Mouse (Mus musculus) effector memory CD4-positive, alpha-beta T cell, adult 7 months (primary cell): ENCODE data around the gene Ilkap. TPM values are rescaled to one million over a fixed set of nuclear protein-coding genes. Genes with fewer than 3 reads are reported as not detected.

Experiments used
- polyA plus RNA-seq: library from polyadenylated mRNA; unstranded; fragments of 100-300 nt; shearing (Covaris generic); gene quantifications from one replicate; pipeline ENCODE4 v1.2.1, GENCODE M21; 2017

The Ilkap gene
- polyA plus RNA-seq, result 101 TPM

DNA sequence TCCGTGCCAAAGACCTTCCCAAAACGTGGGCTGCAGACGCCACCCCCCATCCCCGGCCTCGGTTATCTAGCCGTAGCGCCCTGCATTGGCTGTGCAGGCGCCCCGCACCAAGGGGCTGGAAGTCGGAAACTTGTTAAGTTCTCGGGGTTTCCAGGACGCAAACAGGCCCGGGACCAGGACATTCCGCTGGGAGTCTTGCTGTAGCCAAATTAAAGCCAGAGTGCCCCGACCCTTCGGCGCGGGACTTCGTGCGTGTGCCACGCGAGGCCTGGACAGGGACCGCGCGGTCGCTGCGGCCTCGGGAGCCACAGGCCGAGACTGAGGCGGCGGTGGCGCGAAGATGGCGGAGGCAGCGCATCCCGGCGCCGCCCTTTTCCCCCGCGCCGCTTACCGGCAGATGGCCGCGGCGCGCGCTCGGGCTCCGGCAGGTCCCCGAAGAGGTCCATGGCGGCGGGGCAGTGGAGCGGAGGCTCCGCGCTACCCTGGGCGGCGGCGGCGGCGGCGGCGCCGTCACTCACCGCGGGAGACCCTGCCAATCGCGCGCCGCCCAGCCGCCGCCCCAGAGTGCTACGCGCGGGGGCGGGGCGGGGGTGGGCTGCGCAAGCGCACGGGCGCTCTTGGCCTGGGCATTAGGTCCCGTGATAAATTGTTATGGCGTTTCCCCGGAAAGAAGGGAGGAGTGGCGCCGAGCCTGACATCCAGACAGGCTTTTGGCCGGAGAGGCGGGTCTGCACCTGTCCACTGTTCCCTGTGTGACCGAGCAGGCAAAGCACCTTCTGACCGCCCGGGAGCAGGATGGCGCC, at the start of gene Ilkap:
Gene Ilkap (minus strand): TSS at position 556 of the 803 bp plus-strand sequence.

DNA sequence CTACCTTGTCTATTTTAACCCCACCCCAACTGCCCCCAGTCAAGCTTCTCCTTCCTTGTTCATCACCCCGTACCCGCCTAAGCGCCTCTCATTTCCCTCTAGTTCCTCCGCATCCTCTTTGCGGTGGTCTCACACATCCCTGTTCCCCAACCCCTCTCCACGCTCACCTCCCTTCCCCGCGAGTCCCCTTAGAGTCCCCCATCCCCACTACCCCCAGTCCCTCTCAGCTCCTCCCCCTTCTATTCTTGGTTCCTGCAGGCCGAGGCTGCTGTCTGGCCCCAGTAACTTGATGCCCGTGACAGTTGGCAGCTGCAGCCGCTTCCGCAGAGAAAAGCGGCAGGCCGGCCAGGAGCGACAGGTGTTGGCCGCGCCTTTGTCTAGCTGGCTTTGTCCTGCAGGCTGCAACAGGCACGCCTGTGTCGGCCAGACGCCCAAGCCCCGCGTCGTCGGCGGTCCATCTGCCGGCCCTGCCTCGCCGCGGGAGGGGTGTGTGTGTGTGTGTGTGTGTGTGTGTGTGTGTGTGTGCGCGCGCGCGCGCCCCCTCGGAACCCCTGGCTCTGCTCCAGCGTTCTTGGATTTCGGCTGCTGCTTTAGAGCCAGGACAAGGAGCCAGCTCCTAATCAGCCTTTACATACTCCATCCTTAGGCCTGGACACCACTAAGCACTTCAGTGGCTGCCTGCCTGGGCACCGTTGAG, 15.4 kb upstream of the Ilkap start, which contains the start of gene Hes6:
Gene Hes6 (minus strand): TSS at position 141 of the 697 bp plus-strand sequence.

DNA sequence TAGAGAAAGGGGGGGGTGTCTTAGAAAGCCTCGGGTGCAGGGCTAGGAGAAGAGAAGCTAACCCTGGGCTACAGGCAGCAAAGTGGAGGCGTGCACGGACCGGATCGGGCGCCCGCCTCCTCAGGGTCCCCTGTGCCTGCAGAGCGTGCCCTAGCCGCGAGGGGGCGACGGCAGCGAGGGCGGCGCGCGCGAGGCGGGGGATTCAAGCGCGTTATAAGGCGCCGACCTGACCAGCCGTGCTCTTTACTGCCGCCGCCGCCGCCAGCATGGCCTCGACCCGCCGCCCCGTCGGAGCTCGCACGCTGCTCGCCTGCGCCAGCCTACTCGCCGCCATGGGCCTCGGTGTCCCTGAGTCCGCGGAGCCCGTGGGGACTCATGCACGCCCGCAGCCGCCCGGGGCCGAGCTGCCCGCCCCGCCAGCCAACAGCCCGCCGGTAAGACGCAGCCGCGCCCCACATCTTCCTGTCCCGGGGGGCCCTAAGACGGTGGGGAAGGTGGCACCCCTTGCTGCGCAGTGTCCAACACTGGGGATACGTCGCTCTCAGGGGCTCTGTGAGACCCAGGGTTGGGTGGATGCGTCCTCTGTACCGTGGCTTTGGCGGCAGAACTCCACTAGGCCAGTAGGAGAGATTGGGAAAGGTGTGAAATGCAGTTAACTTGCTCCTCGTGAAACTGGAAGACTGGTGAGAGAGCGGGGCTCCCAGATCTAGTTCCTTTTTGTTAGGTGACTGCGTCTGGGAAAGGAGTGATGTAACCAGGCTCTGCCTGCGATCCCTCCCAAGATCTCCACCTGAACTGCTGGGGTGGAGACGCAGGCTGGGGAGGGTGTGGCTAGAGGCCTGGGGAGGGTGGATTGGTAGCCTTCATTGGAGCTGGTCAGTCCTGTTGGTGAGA, 32.2 kb downstream of the Ilkap start, which contains the start of gene Erfe:
Gene Erfe (plus strand): TSS at position 216 of the 894 bp plus-strand sequence.

DNA sequence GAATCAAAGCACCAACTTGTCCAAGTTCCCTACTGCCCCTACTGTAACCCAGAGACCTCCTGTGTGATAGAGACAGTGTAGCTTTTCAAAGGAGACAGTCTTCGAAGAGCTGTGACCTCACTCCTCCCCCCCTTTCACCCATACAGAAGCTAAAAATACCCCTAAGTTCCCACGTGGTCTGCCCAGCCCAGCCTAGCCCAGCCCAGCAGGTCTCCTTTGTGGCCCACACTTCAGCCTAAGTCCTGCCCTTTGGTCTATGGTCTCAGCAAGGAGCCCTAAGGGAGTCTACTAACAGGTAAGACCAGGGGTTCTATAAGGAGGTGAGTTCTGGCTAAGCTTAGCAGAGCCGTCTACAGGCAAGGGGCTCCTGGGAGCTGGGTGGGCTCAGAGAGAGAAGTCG, 47.8 kb downstream of the Ilkap start, which contains the start of gene Klhl30:
Gene Klhl30 (plus strand): TSS at position 176 of the 400 bp plus-strand sequence.

Other genes with a start within 250 kb of the Ilkap start
- gene Ramp1, start 219.0 kb downstream of the Ilkap start, polyA plus RNA-seq, result 1.2 TPM
- gene Ube2f, start 148.5 kb downstream of the Ilkap start, polyA plus RNA-seq, result 50.3 TPM
- gene Scly, start 100.5 kb downstream of the Ilkap start, polyA plus RNA-seq, result 16.6 TPM
- 0.23 TPM for gene Espnl, start 76.7 kb downstream of the Ilkap start, polyA plus RNA-seq
- 0.28 TPM for gene Klhl30, start 47.8 kb downstream of the Ilkap start, polyA plus RNA-seq
- not detected for gene Erfe, start 32.4 kb downstream of the Ilkap start, polyA plus RNA-seq
- gene Hes6, start 15.2 kb upstream of the Ilkap start, polyA plus RNA-seq, result 17.5 TPM
- gene Per2, start 60.5 kb upstream of the Ilkap start, polyA plus RNA-seq, result 7.2 TPM
- 4.6 TPM for gene Traf3ip1, start 95.8 kb upstream of the Ilkap start, polyA plus RNA-seq
- gene Asb1, start 141.7 kb upstream of the Ilkap start, polyA plus RNA-seq, result 6.2 TPM